Comparison of ENCODE assay signal across 10 mouse cellular contexts in genomic region chr1:129919385-129919784, GRCm38 (mm10).
DNase-seq lines count a peak whose midpoint lies in the region; ATAC-seq and TF ChIP-seq lines count a peak whose summit lies in the region.
"Had no signal": no experiment of that assay in that cellular context is flagged by ENCODE, and none has a peak within 500 bp of the region (broad histone marks: within the 10 kb centered on the region; RNA-seq: fewer than 3 reads in every experiment).

No protein-coding gene starts in this region.

- no peaks in the 10 kb centered on the region for H3K36me3 ChIP-seq in embryonic facial prominence, embryonic 11.5 days (replicated peaks; ENCODE audit: control insufficient read depth, insufficient read depth, low read depth, low read length)
- no peaks in the 10 kb centered on the region for H3K36me3 ChIP-seq in hindbrain, embryonic 14.5 days (replicated peaks; ENCODE audit: control insufficient read depth, insufficient read depth)

- 60% methylated on average over 1 of the region's 1 CpGs for WGBS in embryonic facial prominence, embryonic 11.5 days
- WGBS in hindbrain, embryonic 14.5 days = 71% methylated on average over 1 of the region's 1 CpGs

- no peak overlapping the region for H3K27ac ChIP-seq in left cerebral cortex, adult 2 months
- no peak overlapping the region for H3K27ac ChIP-seq in embryonic facial prominence, embryonic 11.5 days (replicated peaks; ENCODE audit: low read depth, low read length)
- H3K27ac ChIP-seq in hindbrain, embryonic 14.5 days = no peak overlapping the region

- DNase-seq in left cerebral cortex, adult 2 months (ENCODE audit: extremely low spot score in 1 of 2, low spot score in 2 of 2) = no peak
- no peak for DNase-seq in left cerebral cortex, adult 8-10 months (ENCODE audit: low spot score in 2 of 2)
- DNase-seq in NIH3T3 (ENCODE audit: low read depth) = peak; percentile 37
- peak; percentile 55 for DNase-seq in embryonic facial prominence, embryonic 11.5 days (ENCODE audit: low spot score)
- DNase-seq in lung, postnatal 25 days (ENCODE audit: low spot score) = peak; percentile 3
- DNase-seq in layer of hippocampus, adult 9-10 months (ENCODE audit: low spot score) = no peak
- DNase-seq in ovary, postnatal 10 days (ENCODE audit: low spot score) = no peak
- DNase-seq in hindbrain, embryonic 14.5 days (ENCODE audit: low spot score) = no peak

- H3K9me3 ChIP-seq in embryonic facial prominence, embryonic 11.5 days (replicated peaks; ENCODE audit: control insufficient read depth, low read length) = no peaks in the 10 kb centered on the region
- H3K9me3 ChIP-seq in hindbrain, embryonic 14.5 days (ENCODE audit: control insufficient read depth, low read length) = no peaks in the 10 kb centered on the region

- intact Hi-C loops in left cerebral cortex, adult 2 months (cut with DNase I) = no loop called here

- ATAC-seq in embryonic facial prominence, embryonic 11.5 days (replicated peaks; ENCODE audit: insufficient number of reproducible peaks, low FRiP score, low TSS enrichment, low read depth) = no peak
- ATAC-seq in hindbrain, embryonic 14.5 days (ENCODE audit: low FRiP score) = no peak

- H3K4me3 ChIP-seq in left cerebral cortex, adult 2 months = no peak overlapping the region
- H3K4me3 ChIP-seq in embryonic facial prominence, embryonic 11.5 days (ENCODE audit: low read depth, low read length) = no peak overlapping the region
- no peak overlapping the region for H3K4me3 ChIP-seq in hindbrain, embryonic 14.5 days (replicated peaks; ENCODE audit: low read length)
- H3K4me3 ChIP-seq: erythroblast, embryonic 14.5 days; megakaryocyte, embryonic 14.5 days had no signal

- no peaks in the 10 kb centered on the region for H3K4me1 ChIP-seq in embryonic facial prominence, embryonic 11.5 days (ENCODE audit: control insufficient read depth, insufficient read depth, low read length)
- H3K4me1 ChIP-seq in hindbrain, embryonic 14.5 days (replicated peaks; ENCODE audit: control insufficient read depth, insufficient read depth, low read length) = 0 out of 2 replicates have a peak, but pooled peaks cover 3% of the 10 kb centered on the region
- H3K4me1 ChIP-seq: megakaryocyte, embryonic 14.5 days had no signal

- no peak overlapping the region for H3K9ac ChIP-seq in embryonic facial prominence, embryonic 11.5 days (replicated peaks; ENCODE audit: low read length)
- no peak overlapping the region for H3K9ac ChIP-seq in hindbrain, embryonic 14.5 days

- no peak overlapping the region for H3K4me2 ChIP-seq in embryonic facial prominence, embryonic 11.5 days (ENCODE audit: low read depth, low read length)
- H3K4me2 ChIP-seq in hindbrain, embryonic 14.5 days (replicated peaks) = no peak overlapping the region

- no peaks in the 10 kb centered on the region for H3K27me3 ChIP-seq in embryonic facial prominence, embryonic 11.5 days (ENCODE audit: control insufficient read depth, insufficient read depth, low read length)
- no peaks in the 10 kb centered on the region for H3K27me3 ChIP-seq in hindbrain, embryonic 14.5 days (ENCODE audit: control insufficient read depth, insufficient read depth, low read length)
- H3K27me3 ChIP-seq: megakaryocyte, embryonic 14.5 days had no signal

- peak; percentile 43 for TF ChIP-seq CTCF in left cerebral cortex, adult 2 months (IDR thresholded peaks at IDR 0.05)

Comparison
In these comparisons a context has a peak if more than half of its experiments do, and no peak if none do; other contexts are left out.
1. DNase-seq: peak in NIH3T3 (single experiment), embryonic facial prominence, embryonic 11.5 days (single experiment) and lung, postnatal 25 days (single experiment); none in left cerebral cortex, adult 2 months (0 of 2), left cerebral cortex, adult 8-10 months (0 of 2), layer of hippocampus, adult 9-10 months (single experiment), ovary, postnatal 10 days (single experiment) and hindbrain, embryonic 14.5 days (single experiment).